16 mouse cellular contexts compared by ENCODE assay signal in the genomic region with DNA sequence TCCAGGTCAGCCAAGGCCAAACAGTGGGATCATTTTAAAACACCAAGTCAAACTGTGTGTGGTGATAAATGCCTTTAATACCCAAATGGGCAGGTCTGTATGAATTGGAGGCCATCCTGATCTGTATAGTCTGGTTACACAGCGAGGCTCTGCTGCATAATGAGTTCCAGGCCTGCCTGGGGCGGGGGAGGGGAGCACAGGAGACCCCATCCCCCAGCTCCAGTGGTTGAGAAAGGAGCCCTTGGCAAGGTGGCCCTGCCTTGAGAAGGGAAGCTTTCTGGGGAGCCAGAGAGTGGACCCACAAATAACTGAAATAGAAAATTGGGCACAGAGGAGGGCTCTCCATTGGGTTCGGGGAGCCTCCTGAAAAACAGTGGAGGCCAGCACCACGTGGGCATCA. TPM values are rescaled to one million over a fixed set of nuclear protein-coding genes. Genes with fewer than 3 reads are reported as not detected.
"Had no signal": no experiment of that assay in that cellular context is flagged by ENCODE, and none has a peak within 500 bp of the region (broad histone marks: within the 10 kb centered on the region; RNA-seq: fewer than 3 reads in every experiment).

No protein-coding gene starts in this region.

- H3K4me3 ChIP-seq: layer of hippocampus, adult 2 months; limb, embryonic 12.5 days; limb, embryonic 15.5 days; midbrain, embryonic 12.5 days; midbrain, embryonic 15.5 days; neural tube, embryonic 13.5 days had no signal

- DNase-seq: kidney, adult 2 months; kidney, postnatal 25 days; liver, postnatal 0 days; lung, embryonic 14.5 days; thymus, adult 18-20 months; thymus, postnatal 36 days had no signal

- H3K27ac ChIP-seq: kidney, postnatal 0 days; layer of hippocampus, adult 2 months; limb, embryonic 12.5 days; limb, embryonic 15.5 days; liver, embryonic 14.5 days; macrophage; midbrain, embryonic 12.5 days; midbrain, embryonic 15.5 days; neural tube, embryonic 13.5 days had no signal

- H3K9me3 ChIP-seq: limb, embryonic 12.5 days; limb, embryonic 15.5 days; midbrain, embryonic 12.5 days; midbrain, embryonic 15.5 days; neural tube, embryonic 13.5 days had no signal

- H3K27me3 ChIP-seq: limb, embryonic 15.5 days; midbrain, embryonic 15.5 days; neural tube, embryonic 13.5 days had no signal

- H3K36me3 ChIP-seq: limb, embryonic 12.5 days; limb, embryonic 15.5 days; midbrain, embryonic 12.5 days; midbrain, embryonic 15.5 days; neural tube, embryonic 13.5 days had no signal

RNA-seq across cellular contexts. Expression of a gene that starts 43.0 kb away (rescaled TPM):
- total RNA-seq: megakaryocyte, adult 5-6 weeks had no signal
- polyA plus RNA-seq: macrophage had no signal
